Mouse (Mus musculus): ENCODE measurements around the gene Msx1.

DNA sequence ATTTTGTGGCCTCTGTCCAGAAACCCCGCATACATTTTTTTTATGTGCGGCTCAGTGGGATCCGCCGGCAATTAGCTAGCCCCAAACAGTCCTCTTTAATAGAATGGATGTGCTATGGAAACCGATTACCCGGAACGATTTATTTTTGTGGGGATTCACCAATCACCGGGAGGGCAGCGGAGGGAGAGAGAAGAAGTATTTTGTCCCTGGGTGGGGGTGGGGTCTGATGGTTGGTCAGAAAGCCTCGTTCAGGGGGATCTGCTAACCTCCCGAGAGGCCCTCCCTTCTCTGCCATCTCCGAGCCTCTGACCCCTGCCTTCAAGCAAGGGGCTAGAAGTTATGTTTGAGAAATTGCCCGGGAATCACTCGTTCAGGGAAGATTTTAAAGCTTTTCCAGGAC is 3.6 kb upstream of the Msx1 start:
- no peak for TF ChIP-seq POLR2A (IDR thresholded peaks at IDR 0.05; ENCODE audit: low read depth, low read length)
- no peak for TF ChIP-seq CTCF (conservative IDR thresholded peaks at IDR 0.05; ENCODE audit: insufficient read depth, insufficient read length, low read depth, low read length)

Data from kidney, adult 2 months (tissue).